Mouse (Mus musculus) MEL (cell line): ENCODE measurements around the gene Mybpc2. TPM values are rescaled to one million over a fixed set of nuclear protein-coding genes. Genes with fewer than 3 reads are reported as not detected.

Experiments
- DNase-seq: peaks from one replicate; pipeline ENCODE4 v3.0.0; 2011; ENCODE audit warnings: low read depth, low spot score
- H3K27ac ChIP-seq: 2 replicates; pipeline ENCODE4 v1.5.1; 2012; ENCODE audit warnings: low read depth, mild to moderate bottlenecking, control low read depth, low read length, moderate library complexity; ENCODE audit not compliant: control insufficient read depth
- H3K27me3 ChIP-seq, 2 experiments: fragments of 150-350 bp in 1 of 2; sonication (generic) in 1 of 2; 2 replicates each; pipeline ENCODE4 v1.6.1; 2012; ENCODE audit warnings: low read length in 2 of 2, mild to moderate bottlenecking in 2 of 2, improper control_type of control experiment in 1 of 2, moderate library complexity in 1 of 2; ENCODE audit not compliant: insufficient read depth in 2 of 2, control insufficient read depth in 1 of 2
- H3K36me3 ChIP-seq, 2 experiments: 2 replicates each; pipeline ENCODE4 v1.6.1; 2012 to 2014; ENCODE audit warnings: low read length in 2 of 2, improper control_type of control experiment in 1 of 2, inconsistent platforms in 1 of 2, mild to moderate bottlenecking in 1 of 2; ENCODE audit not compliant: insufficient read depth in 2 of 2, control insufficient read depth in 1 of 2
- H3K4me1 ChIP-seq, 2 experiments: fragments of 150-350 bp in 1 of 2; sonication (generic) in 1 of 2; 2 replicates each; pipeline ENCODE4 v1.6.1; 2012; ENCODE audit warnings: low read length in 2 of 2, improper control_type of control experiment in 1 of 2, mild to moderate bottlenecking in 1 of 2; ENCODE audit not compliant: insufficient read depth in 2 of 2, control insufficient read depth in 1 of 2
- H3K4me3 ChIP-seq, 2 experiments: fragments of 150-350 bp in 1 of 2; sonication (generic) in 1 of 2; 2 replicates each; pipeline ENCODE4 v1.5.1; 2012; ENCODE audit warnings: low read depth in 2 of 2, low read length in 2 of 2, mild to moderate bottlenecking in 2 of 2, moderate library complexity in 2 of 2, control low read depth in 1 of 2, improper control_type of control experiment in 1 of 2; ENCODE audit not compliant: control insufficient read depth in 1 of 2, insufficient read depth in 1 of 2
- H3K79me2 ChIP-seq: 2 replicates; pipeline ENCODE4 v1.6.1; 2012; ENCODE audit warnings: mild to moderate bottlenecking, low read length, moderate library complexity; ENCODE audit not compliant: control insufficient read depth, poor library complexity, insufficient read depth
- H3K9ac ChIP-seq: 2 replicates; pipeline ENCODE4 v1.6.1; 2012; ENCODE audit warnings: low read depth, mild to moderate bottlenecking, control low read depth, low read length, moderate library complexity; ENCODE audit not compliant: control insufficient read depth, poor library complexity, severe bottlenecking
- H3K9me3 ChIP-seq: fragments of 150-350 bp; sonication (generic); replicated peaks from 2 replicates; pipeline ENCODE4 v1.6.1; 2012; ENCODE audit warnings: mild to moderate bottlenecking, low read length, improper control_type of control experiment, moderate library complexity; ENCODE audit not compliant: insufficient read depth
- BHLHE40 ChIP-seq: IDR thresholded peaks from 2 replicates; pipeline ENCODE4 v1.6.1; 2012; ENCODE audit warnings: low read depth, mild to moderate bottlenecking, inconsistent platforms, low read length, improper control_type of control experiment, borderline replicate concordance
- CHD2 ChIP-seq: IDR thresholded peaks from 2 replicates; pipeline ENCODE4 v1.6.1; 2011; ENCODE audit warnings: low read length, improper control_type of control experiment
- CTCF ChIP-seq, 3 experiments: IDR thresholded peaks in 2 of 3; conservative IDR thresholded peaks in 1 of 3; 2 replicates each; pipeline ENCODE4 v1.5.1; 2011 to 2012; ENCODE audit warnings: low read length in 3 of 3, low read depth in 2 of 3, mild to moderate bottlenecking in 2 of 3, improper control_type of control experiment in 1 of 3, inconsistent platforms in 1 of 3, mixed read lengths in 1 of 3, moderate library complexity in 1 of 3; ENCODE audit not compliant: control insufficient read depth in 1 of 3, insufficient read depth in 1 of 3, poor library complexity in 1 of 3, severe bottlenecking in 1 of 3
- E2F4 ChIP-seq: IDR thresholded peaks from 2 replicates; pipeline ENCODE4 v1.6.1; 2011; ENCODE audit warnings: low read depth, low read length, improper control_type of control experiment, borderline replicate concordance
- ELF1 ChIP-seq: IDR thresholded peaks from 2 replicates; pipeline ENCODE4 v1.6.1; 2014; ENCODE audit warnings: low read depth, mild to moderate bottlenecking, inconsistent platforms, low read length, improper control_type of control experiment, moderate library complexity
- EP300 ChIP-seq, 2 experiments: IDR thresholded peaks; 2 replicates each; pipeline ENCODE4 v1.6.1; 2011; ENCODE audit warnings: improper control_type of control experiment in 2 of 2, low read length in 2 of 2, low read depth in 1 of 2, mild to moderate bottlenecking in 1 of 2
- ETS1 ChIP-seq: IDR thresholded peaks from 2 replicates; pipeline ENCODE4 v1.6.1; 2012; ENCODE audit warnings: low read depth, mild to moderate bottlenecking, inconsistent platforms, low read length, improper control_type of control experiment, moderate library complexity
- GABPA ChIP-seq: IDR thresholded peaks from 2 replicates; pipeline ENCODE4 v1.6.1; 2012; ENCODE audit warnings: low read depth, mild to moderate bottlenecking, inconsistent platforms, low read length, improper control_type of control experiment, moderate library complexity
- GATA1 ChIP-seq: IDR thresholded peaks from 2 replicates; pipeline ENCODE4 v1.6.1; 2011; ENCODE audit warnings: low read depth, low read length, improper control_type of control experiment
- HCFC1 ChIP-seq: IDR thresholded peaks from 2 replicates; pipeline ENCODE4 v1.6.1; 2012; ENCODE audit warnings: low read depth, mild to moderate bottlenecking, inconsistent platforms, low read length, improper control_type of control experiment, moderate library complexity
- MAX ChIP-seq: IDR thresholded peaks from 2 replicates; pipeline ENCODE4 v1.6.1; 2011; ENCODE audit warnings: low read length, improper control_type of control experiment
- MAZ ChIP-seq: IDR thresholded peaks from 2 replicates; pipeline ENCODE4 v1.6.1; 2012; ENCODE audit warnings: low read depth, mild to moderate bottlenecking, inconsistent platforms, low read length, improper control_type of control experiment
- MYB ChIP-seq: IDR thresholded peaks from 2 replicates; pipeline ENCODE4 v1.6.1; 2011; ENCODE audit warnings: mild to moderate bottlenecking, low read depth, low read length, improper control_type of control experiment
- NRF1 ChIP-seq: IDR thresholded peaks from 2 replicates; pipeline ENCODE4 v1.6.1; 2014; ENCODE audit warnings: low read depth, mild to moderate bottlenecking, inconsistent platforms, low read length, improper control_type of control experiment, moderate library complexity; ENCODE audit not compliant: poor library complexity, insufficient read depth, severe bottlenecking
- POLR2AphosphoS2 ChIP-seq: IDR thresholded peaks from 2 replicates; pipeline ENCODE4 v1.6.1; 2011; ENCODE audit warnings: low read length, improper control_type of control experiment
- RAD21 ChIP-seq: IDR thresholded peaks from 2 replicates; pipeline ENCODE4 v1.6.1; 2011; ENCODE audit warnings: mild to moderate bottlenecking, low read depth, low read length, improper control_type of control experiment
- SMC3 ChIP-seq: IDR thresholded peaks from 2 replicates; pipeline ENCODE4 v1.6.1; 2011; ENCODE audit warnings: low read depth, low read length, improper control_type of control experiment
- TBP ChIP-seq: IDR thresholded peaks from 2 replicates; pipeline ENCODE4 v1.8.0; 2011; ENCODE audit warnings: low read depth, low read length, improper control_type of control experiment
- TCF12 ChIP-seq: IDR thresholded peaks from 2 replicates; pipeline ENCODE4 v1.6.1; 2014; ENCODE audit warnings: low read depth, mild to moderate bottlenecking, inconsistent platforms, low read length, improper control_type of control experiment, moderate library complexity
- USF2 ChIP-seq, 2 experiments: IDR thresholded peaks; 2 replicates each; pipeline ENCODE4 v1.6.1; 2011 to 2012; ENCODE audit warnings: improper control_type of control experiment in 2 of 2, low read length in 2 of 2, borderline replicate concordance in 1 of 2, inconsistent platforms in 1 of 2, low read depth in 1 of 2, mild to moderate bottlenecking in 1 of 2; ENCODE audit not compliant: insufficient read depth in 1 of 2
- ZC3H11A ChIP-seq: IDR thresholded peaks from 2 replicates; pipeline ENCODE4 v1.6.1; 2012; ENCODE audit warnings: low read depth, mild to moderate bottlenecking, inconsistent platforms, low read length, improper control_type of control experiment
- ZMIZ1 ChIP-seq: IDR thresholded peaks from 2 replicates; pipeline ENCODE4 v1.6.1; 2012; ENCODE audit warnings: low read depth, mild to moderate bottlenecking, inconsistent platforms, low read length, improper control_type of control experiment, moderate library complexity
- polyA plus RNA-seq, 2 experiments: library from polyadenylated mRNA; stranded (reverse) in 1 of 2; unstranded in 1 of 2; fragments of >175 nt in 1 of 2; fragments of >200 nt in 1 of 2; gene quantifications; 2 replicates each; pipeline versions ENCODE4 v1.2.1 to v1.2.4; 2012; ENCODE audit warnings: low replicate concordance in 2 of 2, low read depth in 1 of 2; ENCODE audit not compliant: insufficient read length in 2 of 2, insufficient read depth in 1 of 2, missing spikeins in 1 of 2
- total RNA-seq: library from RNA; depleted of rRNA; stranded (reverse); fragments of 300-350 nt; gene quantifications from 2 replicates; pipeline ENCODE4 v1.2.3, GENCODE M21; 2012

Gene Mybpc2
- total and polyA plus RNA-seq, 3 experiments, result not detected

DNA sequence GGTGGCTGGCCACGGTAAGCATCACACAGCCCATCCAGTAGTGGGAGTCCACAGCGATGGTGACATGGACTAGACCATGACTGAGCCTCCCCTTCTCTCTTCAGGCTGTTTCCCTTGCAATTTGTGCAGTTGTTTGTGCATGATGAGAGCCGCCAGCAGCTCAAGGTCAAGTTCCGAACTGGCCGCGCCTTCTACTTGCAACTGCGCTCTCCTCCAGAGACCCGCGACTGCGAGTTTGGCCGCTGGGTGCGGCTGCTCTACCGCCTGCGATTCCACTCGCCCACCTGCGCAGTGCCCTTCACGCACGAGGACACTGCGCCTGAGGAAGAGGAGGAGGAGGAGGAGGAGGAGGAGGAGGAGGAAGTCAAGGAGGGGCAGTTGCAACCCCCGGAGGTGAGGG lies 24.4 kb downstream of the Mybpc2 start:
- Histone ChIP-seq H3K79me2 (peaks cover 9% of the 10 kb centered on the region), H3K27ac (no peak overlapping the region), H3K9me3 (no peaks in the 10 kb centered on the region), H3K4me3 (no peak overlapping the region), H3K4me1 (peaks cover 0 to 9% of the 10 kb centered on the region in 2 experiments; a peak in 2 of 4 replicates), H3K36me3 (peaks cover 0 to 4% of the 10 kb centered on the region in 2 experiments; a peak in 2 of 4 replicates), H3K9ac (no peak overlapping the region), H3K27me3 (no peaks in the 10 kb centered on the region)
- no peak for DNase-seq
- TF ChIP-seq POLR2AphosphoS2 (no peak), MAX (no peak), TBP (no peak), USF2 (IDR thresholded peaks at IDR 0.05; ENCODE audit: borderline replicate concordance in 1 of 2, insufficient read depth in 1 of 2, low read depth in 1 of 2, low read length in 2 of 2) (no peak), ELF1 (no peak), NRF1 (no peak), SMC3 (no peak), TCF12 (no peak), HCFC1 (no peak), ETS1 (no peak), MAZ (no peak), ZC3H11A (no peak), CHD2 (no peak), CTCF (IDR thresholded peaks at IDR 0.05 in 2 of 3, conservative IDR thresholded peaks at IDR 0.05 in 1 of 3; ENCODE audit: control insufficient read depth in 1 of 3, insufficient read depth in 1 of 3, low read depth in 2 of 3, low read length in 3 of 3, poor library complexity in 1 of 3, severe bottlenecking in 1 of 3) (no peak), RAD21 (no peak)

DNA sequence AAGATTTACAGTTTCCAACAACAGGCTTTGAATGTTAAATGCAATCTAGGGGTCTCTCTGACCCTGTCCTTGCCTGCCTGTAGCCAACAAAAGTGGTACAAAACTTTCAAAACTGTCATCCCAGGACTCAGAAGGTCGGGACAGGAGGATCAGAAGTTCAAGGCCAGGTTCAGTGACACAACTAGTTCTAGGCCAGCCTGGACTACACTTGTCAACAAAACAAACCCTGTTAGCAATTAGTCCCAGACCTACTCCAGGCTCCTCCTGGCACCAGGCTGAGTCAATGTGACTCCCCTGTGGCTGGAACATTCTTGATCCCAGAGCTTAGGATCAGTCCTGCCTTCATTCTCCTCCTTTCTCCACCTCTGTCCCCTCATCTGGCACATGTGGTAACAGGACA lies 25.5 kb downstream of the Mybpc2 start:
- Histone ChIP-seq H3K9me3 (no peaks in the 10 kb centered on the region), H3K4me3 (no peak overlapping the region), H3K27me3 (no peaks in the 10 kb centered on the region), H3K79me2 (peaks cover 15% of the 10 kb centered on the region), H3K9ac (no peak overlapping the region), H3K36me3 (peaks cover 0 to 4% of the 10 kb centered on the region in 2 experiments; a peak in 3 of 4 replicates), H3K27ac (no peak overlapping the region), H3K4me1 (peaks cover 0 to 12% of the 10 kb centered on the region in 2 experiments; a peak in 2 of 4 replicates)
- TF ChIP-seq TCF12, result no peak
- TF ChIP-seq E2F4, result no peak
- TF ChIP-seq MYB, result no peak
- no peak for TF ChIP-seq ETS1
- no peak for TF ChIP-seq GABPA
- TF ChIP-seq CTCF (IDR thresholded peaks at IDR 0.05 in 2 of 3, conservative IDR thresholded peaks at IDR 0.05 in 1 of 3; ENCODE audit: control insufficient read depth in 1 of 3, insufficient read depth in 1 of 3, low read depth in 2 of 3, low read length in 3 of 3, poor library complexity in 1 of 3, severe bottlenecking in 1 of 3), result no peak
- no peak for TF ChIP-seq BHLHE40
- TF ChIP-seq SMC3, result no peak
- TF ChIP-seq ELF1, result no peak
- no peak for TF ChIP-seq ZMIZ1
- no peak for TF ChIP-seq ZC3H11A
- TF ChIP-seq EP300 (IDR thresholded peaks at IDR 0.05; ENCODE audit: low read depth in 1 of 2, low read length in 2 of 2), result no peak
- TF ChIP-seq TBP, result no peak
- TF ChIP-seq GATA1, result no peak
- no peak for TF ChIP-seq POLR2AphosphoS2
- no peak for DNase-seq
